In the genomic region with DNA sequence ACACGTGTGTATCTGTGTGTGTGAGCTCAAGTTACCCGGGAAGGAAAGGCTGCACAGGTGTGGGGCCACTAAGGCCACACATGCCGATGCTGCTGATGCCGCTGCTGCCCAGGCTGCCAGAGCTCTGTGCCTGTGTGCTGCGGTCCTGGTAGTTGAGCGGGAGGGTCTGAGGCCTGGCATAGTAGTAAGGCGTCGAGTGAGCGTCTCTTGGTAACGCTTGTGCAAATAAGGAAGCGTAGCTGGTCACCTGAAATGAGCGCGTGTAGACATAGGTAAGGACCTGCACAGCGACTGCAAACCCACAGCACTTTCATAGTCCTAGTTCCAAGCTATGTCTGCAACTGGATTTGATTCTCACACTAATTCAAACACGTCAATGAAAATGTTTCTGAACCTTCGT, we compare ENCODE assay signal across 35 mouse cellular contexts.
"Had no signal": no experiment of that assay in that cellular context is flagged by ENCODE, and none has a peak within 500 bp of the region (broad histone marks: within the 10 kb centered on the region; RNA-seq: fewer than 3 reads in every experiment).

No protein-coding gene starts in this region.

- H3K4me1 ChIP-seq: heart, embryonic 12.5 days; heart, embryonic 13.5 days; heart, embryonic 15.5 days; hindbrain, embryonic 10.5 days; hindbrain, embryonic 12.5 days; hindbrain, embryonic 13.5 days; hindbrain, embryonic 15.5 days; intestine, embryonic 15.5 days; kidney, embryonic 15.5 days had no signal

- H3K4me3 ChIP-seq: heart, adult 2 months; heart, embryonic 10.5 days; heart, embryonic 12.5 days; heart, embryonic 13.5 days; heart, embryonic 15.5 days; hindbrain, embryonic 10.5 days; hindbrain, embryonic 12.5 days; hindbrain, embryonic 13.5 days; hindbrain, embryonic 15.5 days; intestine, embryonic 15.5 days; kidney, embryonic 15.5 days; layer of hippocampus, adult 2 months had no signal

- ATAC-seq: hindbrain, embryonic 16.5 days; hindbrain, postnatal 0 days; inflammation-experienced regulatory T-cells, adult 6 months; intestine, embryonic 15.5 days; intestine, postnatal 0 days had no signal

- H3K27me3 ChIP-seq: heart, embryonic 12.5 days; heart, embryonic 13.5 days; heart, embryonic 15.5 days; hindbrain, embryonic 12.5 days; hindbrain, embryonic 13.5 days; hindbrain, embryonic 15.5 days; intestine, embryonic 15.5 days; kidney, embryonic 15.5 days had no signal

- H3K4me2 ChIP-seq: heart, embryonic 11.5 days; heart, embryonic 12.5 days; heart, embryonic 13.5 days; heart, embryonic 15.5 days; hindbrain, embryonic 12.5 days; hindbrain, embryonic 13.5 days; hindbrain, embryonic 14.5 days; hindbrain, embryonic 15.5 days; intestine, embryonic 15.5 days; kidney, embryonic 15.5 days had no signal

- H3K27ac ChIP-seq: heart, adult 2 months; heart, embryonic 10.5 days; heart, embryonic 13.5 days; heart, embryonic 15.5 days; hindbrain, embryonic 10.5 days; hindbrain, embryonic 12.5 days; hindbrain, embryonic 13.5 days; hindbrain, embryonic 14.5 days; hindbrain, embryonic 15.5 days; hindbrain, postnatal 0 days; intestine, embryonic 15.5 days; kidney, embryonic 15.5 days; kidney, postnatal 0 days; layer of hippocampus, adult 2 months had no signal

- H3K9me3 ChIP-seq: heart, embryonic 10.5 days; heart, embryonic 12.5 days; heart, embryonic 13.5 days; heart, embryonic 15.5 days; hindbrain, embryonic 10.5 days; hindbrain, embryonic 12.5 days; hindbrain, embryonic 13.5 days; hindbrain, embryonic 15.5 days; intestine, embryonic 15.5 days; kidney, embryonic 15.5 days had no signal

- DNase-seq: heart, adult 18-20 months; heart, adult 2 months; heart, postnatal 10 days; heart, postnatal 14 days; heart, postnatal 36 days; heart, postnatal 4 days; kidney, adult 11 months; kidney, adult 18-20 months; kidney, adult 2 months; kidney, adult 8-10 months; kidney, adult 9 months; kidney, postnatal 10 days; kidney, postnatal 14 days; kidney, postnatal 25 days; kidney, postnatal 36 days; kidney, postnatal 4 days; layer of hippocampus, adult 9-11 months had no signal

- H3K9ac ChIP-seq: heart, embryonic 12.5 days; heart, embryonic 13.5 days; heart, embryonic 15.5 days; hindbrain, embryonic 12.5 days; hindbrain, embryonic 13.5 days; hindbrain, embryonic 14.5 days; hindbrain, embryonic 15.5 days; intestine, embryonic 15.5 days; kidney, embryonic 15.5 days had no signal
